Mouse (Mus musculus): ENCODE data around the gene Ltf. TPM values are rescaled to one million over a fixed set of nuclear protein-coding genes. Genes with fewer than 3 reads are reported as not detected.

The Ltf gene
- total and polyA plus RNA-seq, 2 experiments from 2014 or later, result 0.51 to 0.89 TPM

DNA sequence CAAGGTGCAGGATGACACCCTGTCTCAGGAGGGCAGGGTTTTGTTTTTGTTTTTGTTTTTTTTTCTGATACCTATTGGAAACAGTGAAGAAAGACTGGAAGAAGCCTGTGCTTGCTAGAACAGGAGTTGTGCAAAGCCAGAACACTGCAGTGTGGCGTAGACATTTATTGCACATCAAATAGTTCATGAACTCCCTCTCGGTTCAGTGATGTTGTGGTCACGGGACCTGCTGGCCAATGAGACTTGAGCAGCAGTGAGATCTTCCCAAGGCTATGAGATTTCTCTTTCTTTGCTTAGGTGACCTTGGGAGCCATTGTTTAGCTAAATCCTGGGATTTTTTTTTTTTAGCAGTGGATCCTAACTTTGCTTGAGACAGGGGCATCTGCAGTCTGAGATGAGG, 31.0 kb upstream of the Ltf start:
- no peaks in the 10 kb centered on the region for H3K36me3 ChIP-seq (ENCODE audit: insufficient read depth, low read length)
- H3K27me3 ChIP-seq (ENCODE audit: insufficient read depth, low read length), result no peaks in the 10 kb centered on the region
- no peak for TF ChIP-seq CTCF (IDR thresholded peaks at IDR 0.05; ENCODE audit: low read depth)
- no peaks in the 10 kb centered on the region for H3K9me3 ChIP-seq (ENCODE audit: low read length)
- DNase-seq (ENCODE audit: low spot score) (no peak), ATAC-seq (no peak)
- 77% methylated on average over 3 of the region's 3 CpGs for WGBS
- no peaks in the 10 kb centered on the region for H3K4me1 ChIP-seq (ENCODE audit: insufficient read depth, low read length)
- no peak overlapping the region for H3K9ac ChIP-seq (replicated peaks; ENCODE audit: low read length)
- no peak overlapping the region for H3K4me2 ChIP-seq (ENCODE audit: low read depth, low read length)
- no peak overlapping the region for H3K27ac ChIP-seq
- H3K4me3 ChIP-seq (ENCODE audit: low read length), result no peak overlapping the region

DNA sequence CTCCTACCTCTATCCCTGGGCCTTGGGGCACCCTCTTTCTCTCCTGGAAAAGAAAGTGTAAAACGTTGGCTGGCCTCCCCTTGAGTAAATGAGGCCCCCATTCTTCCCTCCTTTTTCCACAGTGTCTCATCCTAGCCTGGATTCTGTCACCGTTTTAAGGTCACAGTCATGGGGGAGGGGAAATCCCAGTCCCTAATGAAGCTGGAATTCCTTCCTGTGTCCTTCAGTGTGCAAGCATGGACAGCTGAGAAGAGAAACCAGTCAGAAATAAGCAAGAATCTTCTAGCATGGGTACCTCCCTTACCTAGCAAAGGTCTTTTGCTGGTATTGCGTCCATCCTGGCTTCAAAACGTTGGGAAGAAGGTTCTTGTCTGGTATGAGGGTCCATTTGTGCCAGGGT, 29.9 kb upstream of the Ltf start:
- DNase-seq (ENCODE audit: low spot score) (no peak), ATAC-seq (no peak)
- Histone ChIP-seq H3K27ac (no peak overlapping the region), H3K36me3 (ENCODE audit: insufficient read depth, low read length) (no peaks in the 10 kb centered on the region), H3K9me3 (ENCODE audit: low read length) (no peaks in the 10 kb centered on the region), H3K27me3 (ENCODE audit: insufficient read depth, low read length) (no peaks in the 10 kb centered on the region), H3K9ac (replicated peaks; ENCODE audit: low read length) (no peak overlapping the region), H3K4me3 (ENCODE audit: low read length) (no peak overlapping the region), H3K4me1 (ENCODE audit: insufficient read depth, low read length) (no peaks in the 10 kb centered on the region), H3K4me2 (ENCODE audit: low read depth, low read length) (no peak overlapping the region)
- WGBS, result 58% methylated on average over 4 of the region's 4 CpGs
- no peak for TF ChIP-seq CTCF (IDR thresholded peaks at IDR 0.05; ENCODE audit: low read depth)

DNA sequence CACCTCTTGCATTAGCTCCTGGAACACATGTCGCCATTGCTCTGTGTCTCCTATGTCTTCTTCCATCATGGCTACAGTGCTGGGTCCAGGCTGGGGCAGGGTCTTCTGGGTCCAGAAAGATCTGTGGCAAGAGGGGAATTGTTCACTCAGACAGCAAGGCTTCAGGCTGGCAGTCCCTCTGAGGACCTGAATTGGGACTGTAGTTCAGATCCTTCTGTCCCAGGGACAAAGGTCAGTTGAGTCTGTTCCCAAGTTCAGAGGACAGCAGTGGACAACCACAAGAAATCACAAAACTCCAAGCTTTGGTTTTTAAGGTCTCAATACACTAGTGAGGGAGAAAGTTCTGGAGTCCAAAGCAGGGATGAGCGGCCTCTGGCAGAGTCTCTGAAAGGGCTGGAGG, 29.5 kb upstream of the Ltf start:
- DNase-seq (ENCODE audit: low spot score) (no peak), ATAC-seq (no peak)
- Histone ChIP-seq H3K4me1 (ENCODE audit: insufficient read depth, low read length) (no peaks in the 10 kb centered on the region), H3K36me3 (ENCODE audit: insufficient read depth, low read length) (no peaks in the 10 kb centered on the region), H3K27me3 (ENCODE audit: insufficient read depth, low read length) (no peaks in the 10 kb centered on the region), H3K27ac (no peak overlapping the region), H3K4me3 (ENCODE audit: low read length) (no peak overlapping the region), H3K9ac (replicated peaks; ENCODE audit: low read length) (no peak overlapping the region), H3K4me2 (ENCODE audit: low read depth, low read length) (no peak overlapping the region), H3K9me3 (ENCODE audit: low read length) (no peaks in the 10 kb centered on the region)
- TF ChIP-seq CTCF (IDR thresholded peaks at IDR 0.05; ENCODE audit: low read depth), result no peak
- 96% methylated on average over 2 of the region's 2 CpGs for WGBS

DNA sequence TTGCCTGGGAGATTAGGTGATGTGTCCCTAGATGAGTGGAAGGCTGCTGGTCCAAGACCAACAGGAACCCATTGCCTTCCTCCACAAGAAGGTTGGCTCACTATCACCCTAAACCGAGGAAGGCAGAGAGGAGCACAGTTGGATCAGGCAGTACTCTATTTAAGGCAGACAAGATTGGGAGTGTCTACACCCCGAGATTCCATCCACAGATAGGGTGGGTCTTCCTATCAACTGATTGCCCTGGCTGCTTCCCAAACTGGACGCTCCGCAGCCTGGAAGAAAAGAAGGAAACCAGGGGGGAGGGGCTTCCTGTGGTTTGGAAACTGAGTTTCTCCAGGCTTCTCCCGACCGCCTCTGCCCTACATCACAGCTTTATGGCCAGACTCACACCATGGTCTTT, 28.9 kb upstream of the Ltf start, which contains the start of gene Rtp3:
TSS of gene Rtp3 (minus strand) at position 380 of the 400 bp plus-strand sequence.
- Histone ChIP-seq H3K4me2 (ENCODE audit: low read depth, low read length) (no peak within 1 kb of the TSS), H3K4me1 (ENCODE audit: insufficient read depth, low read length) (no peaks in the 10 kb centered on the region), H3K9ac (replicated peaks; ENCODE audit: low read length) (no peak within 1 kb of the TSS), H3K27ac (no peak within 1 kb of the TSS), H3K36me3 (ENCODE audit: insufficient read depth, low read length) (no peaks in the 10 kb centered on the region), H3K27me3 (ENCODE audit: insufficient read depth, low read length) (no peaks in the 10 kb centered on the region), H3K9me3 (ENCODE audit: low read length) (no peaks in the 10 kb centered on the region), H3K4me3 (ENCODE audit: low read length) (no peak within 1 kb of the TSS)
- ATAC-seq (no peak), DNase-seq (ENCODE audit: low spot score) (no peak)
- no peak for TF ChIP-seq CTCF (IDR thresholded peaks at IDR 0.05; ENCODE audit: low read depth)
- 73% methylated on average over 6 of the region's 6 CpGs for WGBS

DNA sequence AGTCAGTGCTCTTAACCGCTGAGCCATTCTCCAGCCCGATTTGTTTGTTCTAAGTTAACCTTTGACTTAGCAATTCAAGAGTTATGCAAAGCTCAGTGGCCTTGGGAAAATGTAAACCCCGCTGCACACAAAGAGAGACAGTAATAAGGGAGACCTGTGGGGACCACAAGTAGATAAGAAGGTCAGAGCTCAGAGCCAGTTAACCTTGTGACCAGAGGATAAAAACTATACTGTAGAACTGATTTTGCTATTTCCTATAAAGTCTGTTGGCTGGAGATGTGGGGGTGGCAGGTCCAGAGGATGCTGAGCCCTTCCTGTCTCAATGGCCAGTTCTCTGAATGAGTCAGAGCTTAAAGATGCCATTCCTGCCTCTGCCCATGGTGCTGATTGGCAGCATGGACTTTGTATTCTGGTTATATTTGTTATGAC, 25.8 kb upstream of the Ltf start:
- no peak overlapping the region for H3K9ac ChIP-seq (replicated peaks; ENCODE audit: low read length)
- ATAC-seq (no peak), DNase-seq (ENCODE audit: low spot score) (no peak)
- no peak overlapping the region for H3K27ac ChIP-seq
- no peaks in the 10 kb centered on the region for H3K36me3 ChIP-seq (ENCODE audit: insufficient read depth, low read length)
- no peaks in the 10 kb centered on the region for H3K9me3 ChIP-seq (ENCODE audit: low read length)
- no peaks in the 10 kb centered on the region for H3K27me3 ChIP-seq (ENCODE audit: insufficient read depth, low read length)
- TF ChIP-seq CTCF (IDR thresholded peaks at IDR 0.05; ENCODE audit: low read depth), result no peak
- H3K4me2 ChIP-seq (ENCODE audit: low read depth, low read length), result no peak overlapping the region
- H3K4me1 ChIP-seq (ENCODE audit: insufficient read depth, low read length), result no peaks in the 10 kb centered on the region
- 46% methylated on average over 3 of the region's 3 CpGs for WGBS
- no peak overlapping the region for H3K4me3 ChIP-seq (ENCODE audit: low read length)

DNA sequence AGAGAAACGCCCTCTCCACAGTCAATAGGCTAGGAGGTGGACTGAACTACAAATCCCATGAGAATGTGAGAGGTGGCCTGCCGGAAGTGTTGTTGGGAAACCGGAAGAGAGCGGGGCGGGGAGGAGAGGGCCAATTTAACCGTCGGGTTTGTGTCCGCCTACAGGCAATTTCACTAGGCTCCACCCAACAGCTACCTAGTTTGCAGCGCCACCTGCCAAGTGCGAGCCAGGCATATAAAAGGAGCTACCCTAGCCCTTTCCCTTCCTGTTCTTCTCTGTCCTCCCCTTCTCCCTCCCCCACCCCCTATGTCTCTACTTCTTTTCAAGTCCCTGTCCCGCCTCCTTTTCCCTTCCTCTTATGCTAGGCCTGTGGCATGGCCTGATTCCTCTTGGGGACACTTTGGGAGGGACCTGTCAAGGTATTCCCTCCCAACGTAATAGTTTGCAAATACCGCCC, 24.3 kb upstream of the Ltf start:
- peak overlapping the region; percentile 37 for H3K4me3 ChIP-seq (ENCODE audit: low read length)
- no peaks in the 10 kb centered on the region for H3K27me3 ChIP-seq (ENCODE audit: insufficient read depth, low read length)
- 0 out of 2 replicates have a peak overlapping the region, but pooled peaks have one; percentile 34 for H3K9ac ChIP-seq (replicated peaks; ENCODE audit: low read length)
- H3K4me2 ChIP-seq (ENCODE audit: low read depth, low read length), result peak overlapping the region; percentile 56
- no peaks in the 10 kb centered on the region for H3K4me1 ChIP-seq (ENCODE audit: insufficient read depth, low read length)
- TF ChIP-seq CTCF (IDR thresholded peaks at IDR 0.05; ENCODE audit: low read depth), result peak; percentile 42; the same call in 1 of the 2 replicates
- H3K27ac ChIP-seq, result peak overlapping the region; percentile 33; the same call in 1 of the 2 replicates
- ATAC-seq (peak; percentile 86), DNase-seq (ENCODE audit: low spot score) (peak; percentile 88)
- WGBS, result 13% methylated on average over 13 of the region's 13 CpGs
- no peaks in the 10 kb centered on the region for H3K9me3 ChIP-seq (ENCODE audit: low read length)
- H3K36me3 ChIP-seq (ENCODE audit: insufficient read depth, low read length), result no peaks in the 10 kb centered on the region

DNA sequence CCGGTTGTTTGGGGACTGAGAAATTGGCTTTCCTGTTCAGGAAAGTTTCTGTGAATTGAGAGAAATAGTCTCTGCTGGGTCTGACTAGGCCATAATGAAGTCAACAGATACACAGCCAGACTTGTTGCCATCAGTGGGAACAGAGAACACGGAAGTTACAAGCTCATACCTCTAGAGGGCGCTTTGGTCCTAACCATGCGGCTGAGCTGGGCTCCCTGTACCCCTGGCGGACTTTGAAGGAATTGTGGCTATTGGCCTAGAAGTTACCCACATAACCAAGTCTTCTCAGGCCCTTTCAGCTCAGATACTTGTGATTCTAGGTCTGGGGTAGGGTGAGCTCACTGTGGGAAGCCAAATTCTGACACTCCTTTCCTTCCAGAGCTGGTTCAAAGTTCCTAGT, 21.8 kb upstream of the Ltf start:
- ATAC-seq, result peak; percentile 58
- peak; percentile 98 for TF ChIP-seq CTCF (IDR thresholded peaks at IDR 0.05; ENCODE audit: low read depth)

More for the DNA sequence above, 21.8 kb upstream of the Ltf start:
- WGBS, result 7% methylated on average over 5 of the region's 5 CpGs
- Histone ChIP-seq H3K4me3 (ENCODE audit: low read length) (no peak overlapping the region), H3K27me3 (ENCODE audit: insufficient read depth, low read length) (no peaks in the 10 kb centered on the region), H3K9ac (replicated peaks; ENCODE audit: low read length) (no peak overlapping the region), H3K36me3 (ENCODE audit: insufficient read depth, low read length) (no peaks in the 10 kb centered on the region), H3K4me2 (ENCODE audit: low read depth, low read length) (no peak overlapping the region), H3K27ac (no peak overlapping the region), H3K9me3 (ENCODE audit: low read length) (no peaks in the 10 kb centered on the region), H3K4me1 (ENCODE audit: insufficient read depth, low read length) (no peaks in the 10 kb centered on the region)
- peak; percentile 90 for DNase-seq (ENCODE audit: low spot score)

Data from hindbrain, postnatal 0 days (tissue).